Mouse (Mus musculus): ENCODE data around the gene Igf2bp3. TPM values are rescaled to one million over a fixed set of nuclear protein-coding genes. Genes with fewer than 3 reads are reported as not detected.

The Igf2bp3 gene
- polyA plus RNA-seq, 1 experiment from 2014 or later = 127 TPM

- Histone ChIP-seq H3K4me3 (no peak overlapping the region), H3K4me1 (replicated peaks) (peaks cover 5% of the 10 kb centered on the region; the same call in 1 of the 2 replicates), H3K27me3 (ENCODE audit: insufficient read depth, poor library complexity, severe bottlenecking) (no peaks in the 10 kb centered on the region), H3K36me3 (no peaks in the 10 kb centered on the region), H3K27ac (no peak overlapping the region), H3K9me3 (no peaks in the 10 kb centered on the region)
- DNase-seq (ENCODE audit: low spot score) = no peak
- WGBS = 54% methylated on average over 3 of the region's 4 CpGs
These were observed 146.4 kb downstream of the Igf2bp3 start for GRCm38 (mm10) chr6:49068361-49068760.

- Histone ChIP-seq H3K9me3 (peaks cover 3% of the 10 kb centered on the region; the same call in 1 of the 2 replicates), H3K4me1 (replicated peaks) (peaks cover 36% of the 10 kb centered on the region), H3K27ac (peak overlapping the region; percentile 50; the same call in 1 of the 2 replicates), H3K4me3 (no peak overlapping the region), H3K27me3 (ENCODE audit: insufficient read depth, poor library complexity, severe bottlenecking) (no peaks in the 10 kb centered on the region), H3K36me3 (no peaks in the 10 kb centered on the region)
- 32% methylated on average over 8 of the region's 8 CpGs for WGBS
- DNase-seq (ENCODE audit: low spot score) = peak; percentile 63
These were observed 157.4 kb downstream of the Igf2bp3 start for GRCm38 (mm10) chr6:49057053-49058021.

GRCm38 (mm10) chr6:49056009-49056408 is 158.7 kb downstream of the Igf2bp3 start:
- H3K4me3 ChIP-seq = no peak overlapping the region
- 55% methylated on average over 9 of the region's 9 CpGs for WGBS
- DNase-seq (ENCODE audit: low spot score) = no peak
- H3K27me3 ChIP-seq (ENCODE audit: insufficient read depth, poor library complexity, severe bottlenecking) = no peaks in the 10 kb centered on the region
- H3K36me3 ChIP-seq = no peaks in the 10 kb centered on the region
- peaks cover 3% of the 10 kb centered on the region; the same call in 1 of the 2 replicates for H3K9me3 ChIP-seq
- peaks cover 36% of the 10 kb centered on the region for H3K4me1 ChIP-seq (replicated peaks)
- peak overlapping the region; percentile 82; the same call in 1 of the 2 replicates for H3K27ac ChIP-seq

- WGBS = 5% methylated on average over 7 of the region's 7 CpGs
- Histone ChIP-seq H3K9me3 (peaks cover 3% of the 10 kb centered on the region; the same call in 1 of the 2 replicates), H3K36me3 (no peaks in the 10 kb centered on the region), H3K27ac (peak overlapping the region; percentile 82), H3K4me3 (peak overlapping the region; percentile 13; the same call in 1 of the 2 replicates), H3K4me1 (replicated peaks) (peaks cover 43% of the 10 kb centered on the region), H3K27me3 (ENCODE audit: insufficient read depth, poor library complexity, severe bottlenecking) (no peaks in the 10 kb centered on the region)
- peak; percentile 77 for DNase-seq (ENCODE audit: low spot score)
These were observed 159.5 kb downstream of the Igf2bp3 start for GRCm38 (mm10) chr6:49055256-49055733.

GRCm38 (mm10) chr6:49052191-49052590 is 162.6 kb downstream of the Igf2bp3 start:
- peaks cover 3% of the 10 kb centered on the region; the same call in 1 of the 2 replicates for H3K9me3 ChIP-seq
- no peak overlapping the region for H3K4me3 ChIP-seq
- 76% methylated on average over 5 of the region's 5 CpGs for WGBS
- no peak for DNase-seq (ENCODE audit: low spot score)
- H3K27ac ChIP-seq = no peak overlapping the region; the same call in 1 of the 2 replicates
- peaks cover 45% of the 10 kb centered on the region for H3K4me1 ChIP-seq (replicated peaks)
- no peaks in the 10 kb centered on the region for H3K27me3 ChIP-seq (ENCODE audit: insufficient read depth, poor library complexity, severe bottlenecking)
- no peaks in the 10 kb centered on the region for H3K36me3 ChIP-seq

- no peaks in the 10 kb centered on the region for H3K27me3 ChIP-seq (ENCODE audit: insufficient read depth, poor library complexity, severe bottlenecking)
- WGBS = 70% methylated on average over 11 of the region's 11 CpGs
- DNase-seq (ENCODE audit: low spot score) = no peak
- no peak overlapping the region for H3K4me3 ChIP-seq
- peaks cover 3% of the 10 kb centered on the region; the same call in 1 of the 2 replicates for H3K9me3 ChIP-seq
- peaks cover 35% of the 10 kb centered on the region for H3K4me1 ChIP-seq (replicated peaks)
- H3K36me3 ChIP-seq = no peaks in the 10 kb centered on the region
- H3K27ac ChIP-seq = no peak overlapping the region
These were observed 163.9 kb downstream of the Igf2bp3 start for GRCm38 (mm10) chr6:49050677-49051410.

GRCm38 (mm10) chr6:49048395-49048794 is 166.4 kb downstream of the Igf2bp3 start:
- Histone ChIP-seq H3K27ac (no peak overlapping the region), H3K27me3 (ENCODE audit: insufficient read depth, poor library complexity, severe bottlenecking) (no peaks in the 10 kb centered on the region), H3K4me3 (no peak overlapping the region), H3K4me1 (replicated peaks) (peaks cover 20% of the 10 kb centered on the region; the same call in 1 of the 2 replicates), H3K9me3 (no peaks in the 10 kb centered on the region), H3K36me3 (no peaks in the 10 kb centered on the region)
- WGBS = 89% methylated on average over 10 of the region's 10 CpGs
- DNase-seq (ENCODE audit: low spot score) = no peak

- 78% methylated on average over 10 of the region's 10 CpGs for WGBS
- Histone ChIP-seq H3K27ac (no peak overlapping the region), H3K36me3 (no peaks in the 10 kb centered on the region), H3K27me3 (ENCODE audit: insufficient read depth, poor library complexity, severe bottlenecking) (no peaks in the 10 kb centered on the region), H3K4me1 (replicated peaks) (peaks cover 19% of the 10 kb centered on the region; the same call in 1 of the 2 replicates), H3K4me3 (no peak overlapping the region), H3K9me3 (no peaks in the 10 kb centered on the region)
- DNase-seq (ENCODE audit: low spot score) = no peak
These were observed 166.9 kb downstream of the Igf2bp3 start for GRCm38 (mm10) chr6:49047848-49048247.

- DNase-seq (ENCODE audit: low spot score) = no peak
- Histone ChIP-seq H3K27me3 (ENCODE audit: insufficient read depth, poor library complexity, severe bottlenecking) (no peaks in the 10 kb centered on the region), H3K36me3 (no peaks in the 10 kb centered on the region), H3K4me1 (replicated peaks) (peaks cover 17% of the 10 kb centered on the region; the same call in 1 of the 2 replicates), H3K9me3 (no peaks in the 10 kb centered on the region), H3K4me3 (no peak overlapping the region), H3K27ac (no peak overlapping the region)
- WGBS = 79% methylated on average over 8 of the region's 8 CpGs
These were observed 167.8 kb downstream of the Igf2bp3 start for GRCm38 (mm10) chr6:49046976-49047375.

- Histone ChIP-seq H3K9me3 (no peaks in the 10 kb centered on the region), H3K4me3 (no peak overlapping the region), H3K36me3 (no peaks in the 10 kb centered on the region), H3K4me1 (replicated peaks) (peaks cover 17% of the 10 kb centered on the region; the same call in 1 of the 2 replicates), H3K27ac (no peak overlapping the region), H3K27me3 (ENCODE audit: insufficient read depth, poor library complexity, severe bottlenecking) (no peaks in the 10 kb centered on the region)
- DNase-seq (ENCODE audit: low spot score) = no peak
- WGBS = 61% methylated on average over 6 of the region's 6 CpGs
These were observed 168.3 kb downstream of the Igf2bp3 start for GRCm38 (mm10) chr6:49046502-49046901.

- peaks cover 19% of the 10 kb centered on the region for H3K27me3 ChIP-seq (ENCODE audit: insufficient read depth, poor library complexity, severe bottlenecking)
- peak overlapping the region; percentile 77 for H3K27ac ChIP-seq
- WGBS = 15% methylated on average over 18 of the region's 18 CpGs
These were observed 175.1 kb downstream of the Igf2bp3 start for GRCm38 (mm10) chr6:49039470-49040180.

GRCm38 (mm10) chr6:49037268-49037662 is 177.5 kb downstream of the Igf2bp3 start:
- no peak for DNase-seq (ENCODE audit: low spot score)
- no peaks in the 10 kb centered on the region for H3K9me3 ChIP-seq
- H3K27me3 ChIP-seq (ENCODE audit: insufficient read depth, poor library complexity, severe bottlenecking) = peaks cover 19% of the 10 kb centered on the region
- peaks cover 20% of the 10 kb centered on the region for H3K4me1 ChIP-seq (replicated peaks)
- no peaks in the 10 kb centered on the region for H3K36me3 ChIP-seq
- no peak overlapping the region for H3K4me3 ChIP-seq
- WGBS = 67% methylated on average over 12 of the region's 12 CpGs
- no peak overlapping the region for H3K27ac ChIP-seq

More at GRCm38 (mm10) chr6:49039470-49040180, 175.1 kb downstream of the Igf2bp3 start:
- no peaks in the 10 kb centered on the region for H3K36me3 ChIP-seq
- peak; percentile 64 for DNase-seq (ENCODE audit: low spot score)
- H3K9me3 ChIP-seq = no peaks in the 10 kb centered on the region
- peaks cover 17% of the 10 kb centered on the region for H3K4me1 ChIP-seq (replicated peaks)
- H3K4me3 ChIP-seq = peak overlapping the region; percentile 40
